Mouse (Mus musculus) G1E (cell line): Measurements from ENCODE around the gene Gm28230. TPM values are rescaled to one million over a fixed set of nuclear protein-coding genes. Genes with fewer than 3 reads are reported as not detected.

ENCODE experiments used
- ATAC-seq: 2 replicates; pipeline ENCODE4 v1.8.0; 2016; ENCODE audit warnings: mild to moderate bottlenecking; ENCODE audit not compliant: insufficient number of reproducible peaks, poor library complexity, low FRiP score, severe bottlenecking; ENCODE audit errors: extremely low read depth
- DNase-seq: peaks from one replicate; pipeline ENCODE4 v3.0.0; 2012; ENCODE audit warnings: low spot score
- H3K27me3 ChIP-seq: 2 replicates; pipeline ENCODE4 v1.6.1; 2012; ENCODE audit warnings: mild to moderate bottlenecking, low read length, inconsistent platforms; ENCODE audit not compliant: insufficient read depth
- H3K36me3 ChIP-seq: replicated peaks from 2 replicates; pipeline ENCODE3; 2012; ENCODE audit warnings: mild to moderate bottlenecking, inconsistent platforms
- H3K4me1 ChIP-seq: 2 replicates; pipeline ENCODE4 v1.6.1; 2012; ENCODE audit warnings: low read depth, low read length, inconsistent platforms, mixed read lengths; ENCODE audit not compliant: insufficient read depth
- H3K4me3 ChIP-seq: 2 replicates; pipeline ENCODE4 v1.5.1; 2012; ENCODE audit warnings: low read depth, mild to moderate bottlenecking, inconsistent platforms, low read length, moderate library complexity, mixed read lengths
- H3K9me3 ChIP-seq: replicated peaks from 2 replicates; pipeline ENCODE4 v1.6.1; 2012; ENCODE audit warnings: inconsistent platforms
- CTCF ChIP-seq: IDR thresholded peaks from 2 replicates; pipeline ENCODE4 v1.5.1; 2012; ENCODE audit warnings: low read depth, low read length, inconsistent platforms, mixed read lengths
- GATA1 ChIP-seq: IDR thresholded peaks from 2 replicates; pipeline ENCODE4 v1.6.1; 2012; ENCODE audit warnings: borderline replicate concordance, low read length, inconsistent platforms, mixed read lengths
- GATA2 ChIP-seq: IDR thresholded peaks from 2 replicates; pipeline ENCODE4 v1.6.1; 2012; ENCODE audit warnings: low read depth, low read length, inconsistent platforms, borderline replicate concordance
- POLR2AphosphoS5 ChIP-seq: IDR thresholded peaks from 2 replicates; pipeline ENCODE4 v1.6.1; 2012; ENCODE audit warnings: low read depth, low read length, inconsistent platforms; ENCODE audit not compliant: insufficient replicate concordance
- TAL1 ChIP-seq: conservative IDR thresholded peaks from 2 replicates; pipeline ENCODE4 v1.6.1; 2012; ENCODE audit warnings: low read depth, low read length, inconsistent platforms, mixed read lengths
- polyA plus RNA-seq: library from polyadenylated mRNA; stranded (reverse); fragments of >175 nt; gene quantifications from 2 replicates; pipeline ENCODE4 v1.2.3, GENCODE M21; 2012
- total RNA-seq, 2 experiments: library from RNA; stranded (forward) in 1 of 2; stranded (reverse) in 1 of 2; fragments of 200-1000 nt in 1 of 2; fragments of >200 nt in 1 of 2; fragmentation: Nextera tagmentation in 1 of 2; gene quantifications; 2 replicates each; pipeline ENCODE4 v1.2.3; 2014 to 2017

Gene Gm28230
- total and polyA plus RNA-seq, 3 experiments: 0.33 to 1.2 (median 0.55) TPM

DNA sequence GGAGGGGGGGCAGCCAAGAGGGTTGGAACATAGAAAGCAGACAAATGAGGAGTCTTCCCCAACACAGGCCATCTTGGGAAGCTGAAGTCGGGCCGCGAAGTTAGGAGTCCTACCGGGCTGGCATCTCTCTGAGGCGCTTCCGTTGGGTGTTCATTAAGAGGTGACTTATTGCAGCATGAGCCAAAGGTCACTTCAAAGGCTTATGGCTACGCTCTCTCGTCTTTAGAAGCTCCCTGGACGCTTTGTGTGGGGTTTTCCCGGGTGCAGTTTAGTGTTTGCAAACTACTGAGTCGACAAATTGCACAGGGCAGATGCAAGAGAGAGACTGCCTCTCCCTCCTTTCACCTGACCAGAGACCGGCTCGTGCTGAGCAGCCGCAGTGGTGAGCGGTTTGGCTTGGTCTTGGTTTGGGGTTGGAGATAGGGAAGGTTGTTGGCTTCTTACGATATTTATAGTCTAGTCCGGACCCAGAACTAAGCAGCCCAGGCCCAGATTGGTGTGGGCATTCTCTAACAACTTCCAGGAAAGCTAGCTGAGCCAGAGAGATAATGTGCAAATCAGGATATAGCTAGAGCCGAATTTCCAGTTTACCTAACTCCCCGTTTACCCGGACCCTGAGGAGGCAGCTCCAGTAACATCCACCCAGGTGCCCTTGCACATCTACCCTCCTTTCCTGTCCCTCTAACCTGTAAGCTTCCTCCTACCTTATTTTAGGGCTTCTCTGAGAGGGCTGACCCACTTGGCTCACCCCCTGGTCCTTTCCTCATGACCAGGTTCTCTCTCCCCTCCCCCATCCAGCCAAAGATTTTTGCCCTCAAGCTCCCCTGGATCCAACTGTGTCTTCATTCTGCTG is 12.3 kb downstream of the Gm28230 start:
- ATAC-seq: no peak
- TF ChIP-seq GATA1: no peak
- no peak for TF ChIP-seq TAL1
- TF ChIP-seq CTCF: no peak
- no peak for TF ChIP-seq POLR2AphosphoS5
- no peak for TF ChIP-seq GATA2
- Histone ChIP-seq H3K4me1 (peaks cover 4% of the 10 kb centered on the region), H3K4me3 (no peak overlapping the region), H3K9me3 (no peaks in the 10 kb centered on the region), H3K27me3 (peaks cover 74% of the 10 kb centered on the region), H3K36me3 (no peaks in the 10 kb centered on the region)
- DNase-seq: no peak

- no peak for TF ChIP-seq POLR2AphosphoS5
- no peak for TF ChIP-seq GATA2
- TF ChIP-seq CTCF: no peak
- no peak for TF ChIP-seq TAL1
- TF ChIP-seq GATA1: no peak
- Histone ChIP-seq H3K4me3 (no peak overlapping the region), H3K27me3 (peaks cover 74% of the 10 kb centered on the region), H3K9me3 (no peaks in the 10 kb centered on the region), H3K36me3 (no peaks in the 10 kb centered on the region), H3K4me1 (peaks cover 2% of the 10 kb centered on the region; the same call in 1 of the 2 replicates)
- no peak for ATAC-seq
- DNase-seq: no peak
These were observed 12.9 kb downstream of the Gm28230 start for GRCm38 (mm10) chr2:74739476-74739800.

GRCm38 (mm10) chr2:74739869-74740268 is 13.3 kb downstream of the Gm28230 start:
- ATAC-seq: no peak
- Histone ChIP-seq H3K4me3 (no peak overlapping the region), H3K27me3 (peaks cover 70% of the 10 kb centered on the region), H3K4me1 (peaks cover 2% of the 10 kb centered on the region; the same call in 1 of the 2 replicates), H3K36me3 (no peaks in the 10 kb centered on the region), H3K9me3 (no peaks in the 10 kb centered on the region)
- DNase-seq: no peak
- TF ChIP-seq GATA1 (no peak), CTCF (no peak), POLR2AphosphoS5 (no peak), TAL1 (no peak), GATA2 (no peak)

DNA sequence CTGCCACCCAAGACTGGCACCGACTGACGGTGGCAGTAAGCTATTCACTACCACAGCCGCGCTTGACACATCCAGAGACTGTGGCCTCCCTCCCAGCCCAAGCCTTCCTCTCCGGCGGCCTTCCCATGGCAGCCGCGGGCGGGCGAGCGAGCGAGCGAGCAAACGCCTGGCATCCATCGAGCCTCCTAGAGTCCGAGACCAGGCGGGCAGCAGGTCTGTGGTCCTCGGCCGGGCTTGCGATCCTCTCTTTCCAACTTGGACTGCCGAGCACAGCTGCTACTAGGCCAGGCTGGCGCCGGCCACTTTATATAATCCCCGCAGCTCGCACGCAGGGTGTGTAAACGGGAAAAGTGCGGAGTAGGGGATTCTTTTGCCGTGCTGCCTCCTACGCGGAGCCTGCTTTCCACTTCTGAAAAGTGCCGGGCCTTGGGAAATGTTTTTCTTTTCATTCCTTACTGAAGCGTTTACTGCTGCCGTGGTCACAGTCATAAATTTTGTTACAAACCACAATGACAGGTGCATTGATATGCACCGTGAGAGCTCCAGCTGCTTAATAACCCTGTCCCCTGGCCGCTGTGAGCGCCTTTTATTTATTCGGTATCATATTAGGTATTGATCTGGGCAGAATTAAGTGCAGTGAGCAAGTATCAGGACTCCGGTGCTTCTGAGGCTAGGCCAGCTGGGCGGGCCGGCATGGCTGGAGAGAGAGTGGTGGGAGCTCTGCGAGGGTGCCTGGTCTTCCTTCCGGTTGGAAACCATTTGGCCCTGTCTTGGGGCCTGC is 14.0 kb downstream of the Gm28230 start:
- peaks cover 66% of the 10 kb centered on the region for H3K27me3 ChIP-seq
- H3K36me3 ChIP-seq: no peaks in the 10 kb centered on the region
- no peak for TF ChIP-seq POLR2AphosphoS5
- no peak for TF ChIP-seq CTCF
- no peak for TF ChIP-seq TAL1
- no peak for TF ChIP-seq GATA1
- TF ChIP-seq GATA2: no peak
- no peak overlapping the region for H3K4me3 ChIP-seq
- H3K9me3 ChIP-seq: no peaks in the 10 kb centered on the region
- peaks cover 2% of the 10 kb centered on the region; the same call in 1 of the 2 replicates for H3K4me1 ChIP-seq
- ATAC-seq (no peak), DNase-seq (no peak)

GRCm38 (mm10) chr2:74741252-74741978 is 14.9 kb downstream of the Gm28230 start:
- peaks cover 2% of the 10 kb centered on the region; the same call in 1 of the 2 replicates for H3K4me1 ChIP-seq
- DNase-seq: no peak
- no peaks in the 10 kb centered on the region for H3K36me3 ChIP-seq
- H3K4me3 ChIP-seq: no peak overlapping the region
- TF ChIP-seq CTCF (no peak), POLR2AphosphoS5 (no peak), TAL1 (no peak), GATA2 (no peak), GATA1 (no peak)
- H3K27me3 ChIP-seq: peaks cover 66% of the 10 kb centered on the region
- peaks cover 3% of the 10 kb centered on the region; the same call in 1 of the 2 replicates for H3K9me3 ChIP-seq
- no peak for ATAC-seq

DNA sequence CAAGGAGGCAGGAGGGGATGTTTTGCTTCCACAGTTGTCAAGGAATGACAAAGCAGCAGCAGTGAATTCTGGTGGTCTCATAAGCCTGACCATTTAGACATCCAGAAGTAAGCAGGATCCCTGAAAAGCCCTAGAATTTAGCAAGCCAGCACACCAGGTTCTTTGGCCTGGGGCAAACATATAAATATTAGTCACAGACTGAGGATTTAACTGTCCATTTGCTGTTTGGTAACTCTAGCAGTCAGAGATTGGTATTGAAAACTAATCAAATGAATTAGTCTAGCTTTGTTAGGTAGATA is 15.4 kb downstream of the Gm28230 start:
- ATAC-seq: no peak
- TF ChIP-seq POLR2AphosphoS5 (no peak), TAL1 (no peak), GATA2 (no peak), CTCF (no peak), GATA1 (no peak)

More for the DNA sequence above, 15.4 kb downstream of the Gm28230 start:
- Histone ChIP-seq H3K4me3 (no peak overlapping the region), H3K9me3 (peaks cover 8% of the 10 kb centered on the region; the same call in 1 of the 2 replicates), H3K27me3 (peaks cover 66% of the 10 kb centered on the region), H3K4me1 (0 out of 2 replicates have a peak, but pooled peaks cover 2% of the 10 kb centered on the region), H3K36me3 (no peaks in the 10 kb centered on the region)
- DNase-seq: no peak
